Mouse (Mus musculus) forebrain, postnatal 0 days (tissue): ENCODE results near the gene Olfr685. TPM values are rescaled to one million over a fixed set of nuclear protein-coding genes. Genes with fewer than 3 reads are reported as not detected.

Experiments
- ATAC-seq: fragments of 200-750 bp; cut with Nextera tagmentation; 2 replicates; pipeline ENCODE4 v1.8.0; 2017; ENCODE audit warnings: mild to moderate bottlenecking, moderate library complexity
- DNase-seq: peaks from one replicate; pipeline ENCODE4 v3.0.0-alpha.2; 2015
- H3K27ac ChIP-seq: fragments of 300-500 bp; sonication (generic); 2 replicates; pipeline ENCODE4 v1.5.1; 2014; ENCODE audit warnings: low read depth, mild to moderate bottlenecking, antibody characterized with exemption, low read length, moderate library complexity, mixed read lengths
- H3K27me3 ChIP-seq: fragments of 300-500 bp; sonication (generic); 2 replicates; pipeline ENCODE4 v1.6.1; 2014; ENCODE audit warnings: mild to moderate bottlenecking, low read length, mixed read lengths; ENCODE audit not compliant: insufficient read depth
- H3K36me3 ChIP-seq: fragments of 300-500 bp; sonication (generic); 2 replicates; pipeline ENCODE4 v1.6.1; 2014; ENCODE audit warnings: mild to moderate bottlenecking, moderate library complexity; ENCODE audit not compliant: insufficient read depth
- H3K4me1 ChIP-seq: fragments of 300-500 bp; sonication (generic); 2 replicates; pipeline ENCODE4 v1.6.1; 2014; ENCODE audit warnings: antibody characterized with exemption; ENCODE audit not compliant: insufficient read depth
- H3K4me2 ChIP-seq: fragments of 300-500 bp; sonication (generic); 2 replicates; pipeline ENCODE4 v1.6.1; 2014; ENCODE audit warnings: low read depth, mild to moderate bottlenecking, moderate library complexity
- H3K4me3 ChIP-seq: fragments of 300-500 bp; sonication (generic); 2 replicates; pipeline ENCODE4 v1.5.1; 2014; ENCODE audit warnings: low read depth, low read length, mixed read lengths
- H3K9ac ChIP-seq: fragments of 300-500 bp; sonication (generic); 2 replicates; pipeline ENCODE4 v1.6.1; 2014; ENCODE audit warnings: mild to moderate bottlenecking
- H3K9me3 ChIP-seq: fragments of 300-500 bp; sonication (generic); 2 replicates; pipeline ENCODE4 v1.6.1; 2016; ENCODE audit warnings: low read length
- CTCF ChIP-seq: sonication (generic); IDR thresholded peaks from 2 replicates; pipeline ENCODE4 v1.5.1; 2016; ENCODE audit warnings: antibody characterized with exemption, control low read depth, low read depth
- WGBS: fragments of 180-500 bp; shearing (Covaris S2); extraction: QIAGEN DNeasy Blood & Tissue Kit; methylation state at CpG from one replicate; pipeline ENCODE4 v1.1.7; 2014; 5-methylcytosine and 5-hydroxymethylcytosine counted together
- polyA plus RNA-seq: library from polyadenylated mRNA; unstranded; fragments of >200 nt; fragmentation: Nextera tagmentation; extraction: Ambion mirVana; gene quantifications from 2 replicates; pipeline ENCODE4 v1.2.1, GENCODE M21; 2015
- total RNA-seq: library from RNA; depleted of rRNA; stranded (reverse); fragments of >200 nt; gene quantifications from 2 replicates; pipeline ENCODE4 v1.2.3, GENCODE M21; 2014; rRNA removed

Olfr685 gene
- total RNA-seq, result not detected in 2 replicates
- not detected in 2 replicates for polyA plus RNA-seq

DNA sequence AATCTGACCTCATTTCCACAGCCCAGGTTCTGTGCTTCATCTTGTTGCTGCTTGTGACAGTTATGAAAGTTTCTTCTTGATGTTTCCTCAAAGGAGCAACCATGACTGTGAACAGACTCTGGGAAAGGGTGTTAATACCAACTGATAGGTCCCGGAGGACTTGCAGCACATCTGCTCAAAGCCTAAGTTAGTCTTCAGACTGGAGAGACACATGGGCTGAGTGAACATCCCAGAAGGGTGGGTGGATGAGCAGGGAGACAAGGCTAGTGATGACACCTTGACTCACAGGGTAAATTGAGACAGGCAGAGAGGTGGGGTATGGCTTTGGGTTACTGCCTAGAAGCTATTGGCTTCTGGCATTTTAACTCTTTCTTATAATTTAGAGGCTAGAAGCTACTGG lies at the start of gene Olfr685:
Gene Olfr685, minus strand, starts transcription at position 101 of the 400 bp plus-strand sequence.
- no peak within 1 kb of the TSS for H3K9ac ChIP-seq
- H3K4me3 ChIP-seq, result no peak within 1 kb of the TSS
- no peaks in the 10 kb centered on the region for H3K36me3 ChIP-seq
- no peaks in the 10 kb centered on the region for H3K27me3 ChIP-seq
- H3K27ac ChIP-seq, result no peak within 1 kb of the TSS
- no peaks in the 10 kb centered on the region for H3K9me3 ChIP-seq
- no peak for TF ChIP-seq CTCF
- H3K4me2 ChIP-seq, result no peak within 1 kb of the TSS
- ATAC-seq, result no peak
- 91% methylated on average over 1 of the region's 1 CpGs for WGBS
- H3K4me1 ChIP-seq, result no peaks in the 10 kb centered on the region
- DNase-seq, result no peak

DNA sequence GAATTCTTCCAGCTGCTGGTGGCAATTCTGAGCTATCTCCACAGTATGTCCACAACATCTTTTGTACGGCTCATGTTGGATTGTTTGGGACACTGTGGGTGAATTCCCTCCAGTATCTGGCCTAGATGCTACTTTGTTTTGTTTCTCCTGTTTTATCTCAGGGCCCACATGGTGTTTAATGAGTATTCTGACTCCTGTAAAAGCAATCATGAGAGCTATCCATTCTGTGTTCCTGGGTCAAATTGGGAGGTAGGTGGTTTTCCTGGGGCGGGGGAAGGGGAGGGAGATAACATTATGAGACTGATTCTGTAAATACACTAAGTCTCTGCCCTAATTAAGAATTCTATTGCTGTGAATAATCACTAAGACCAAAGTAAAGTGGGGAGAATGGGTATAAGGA lies 43.6 kb upstream of the Olfr685 start:
- Histone ChIP-seq H3K9me3 (no peaks in the 10 kb centered on the region), H3K27ac (no peak overlapping the region), H3K36me3 (no peaks in the 10 kb centered on the region), H3K27me3 (no peaks in the 10 kb centered on the region), H3K9ac (no peak overlapping the region), H3K4me2 (no peak overlapping the region), H3K4me1 (no peaks in the 10 kb centered on the region), H3K4me3 (no peak overlapping the region)
- no peak for DNase-seq
- 91% methylated on average over 2 of the region's 2 CpGs for WGBS
- ATAC-seq, result no peak
- TF ChIP-seq CTCF, result no peak

DNA sequence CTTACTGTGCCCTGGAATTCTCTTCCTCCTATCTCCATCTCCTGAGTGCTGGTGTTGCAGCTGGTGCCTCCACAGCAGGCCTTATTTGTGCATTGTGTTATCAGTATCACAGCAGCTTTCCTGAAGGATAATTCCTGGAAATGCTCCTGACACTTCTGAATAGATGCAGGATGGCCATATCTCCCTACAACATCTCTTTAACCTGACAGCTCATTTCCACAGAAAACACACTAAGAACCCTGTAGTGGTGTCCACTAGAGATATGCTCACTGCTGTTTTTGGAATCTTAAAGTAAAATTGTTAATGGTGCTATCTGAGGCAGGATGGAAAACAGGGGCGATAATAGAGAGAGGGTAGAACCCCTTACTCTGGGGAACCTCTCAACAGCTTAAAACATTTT lies 42.3 kb upstream of the Olfr685 start:
- DNase-seq (no peak), ATAC-seq (no peak)
- no peaks in the 10 kb centered on the region for H3K36me3 ChIP-seq
- H3K27ac ChIP-seq, result no peak overlapping the region
- no peak overlapping the region for H3K4me3 ChIP-seq
- no peaks in the 10 kb centered on the region for H3K9me3 ChIP-seq
- no peak overlapping the region for H3K9ac ChIP-seq
- no peaks in the 10 kb centered on the region for H3K4me1 ChIP-seq
- 93% methylated on average over 1 of the region's 1 CpGs for WGBS
- no peaks in the 10 kb centered on the region for H3K27me3 ChIP-seq
- TF ChIP-seq CTCF, result no peak
- no peak overlapping the region for H3K4me2 ChIP-seq

GRCm38 (mm10) chr7:105226703-105227102 lies 40.9 kb upstream of the Olfr685 start:
- H3K36me3 ChIP-seq, result no peaks in the 10 kb centered on the region
- no peak for DNase-seq
- no peak overlapping the region for H3K9ac ChIP-seq
- no peaks in the 10 kb centered on the region for H3K27me3 ChIP-seq
- H3K4me1 ChIP-seq, result no peaks in the 10 kb centered on the region
- H3K4me2 ChIP-seq, result no peak overlapping the region
- no peak overlapping the region for H3K27ac ChIP-seq
- no peak overlapping the region for H3K4me3 ChIP-seq
- no peaks in the 10 kb centered on the region for H3K9me3 ChIP-seq
- TF ChIP-seq CTCF, result no peak
- no peak for ATAC-seq

- H3K9me3 ChIP-seq, result no peaks in the 10 kb centered on the region
- H3K27ac ChIP-seq, result no peak overlapping the region
- no peaks in the 10 kb centered on the region for H3K36me3 ChIP-seq
- ATAC-seq (no peak), DNase-seq (no peak)
- H3K4me3 ChIP-seq, result no peak overlapping the region
- no peak overlapping the region for H3K9ac ChIP-seq
- peak; percentile 18; the same call in 1 of the 2 replicates for TF ChIP-seq CTCF
- H3K4me2 ChIP-seq, result no peak overlapping the region
- H3K27me3 ChIP-seq, result no peaks in the 10 kb centered on the region
- no peaks in the 10 kb centered on the region for H3K4me1 ChIP-seq
Observed at GRCm38 (mm10) chr7:105226072-105226471, 40.3 kb upstream of the Olfr685 start.

GRCm38 (mm10) chr7:105218281-105218680 lies 32.5 kb upstream of the Olfr685 start:
- Histone ChIP-seq H3K4me3 (no peak overlapping the region), H3K27me3 (no peaks in the 10 kb centered on the region), H3K36me3 (no peaks in the 10 kb centered on the region), H3K4me2 (no peak overlapping the region), H3K9me3 (no peaks in the 10 kb centered on the region), H3K9ac (no peak overlapping the region), H3K4me1 (no peaks in the 10 kb centered on the region), H3K27ac (no peak overlapping the region)
- no peak for TF ChIP-seq CTCF
- 75% methylated on average over 4 of the region's 4 CpGs for WGBS
- ATAC-seq, result no peak
- no peak for DNase-seq

GRCm38 (mm10) chr7:105214761-105215160 lies 28.9 kb upstream of the Olfr685 start:
- Histone ChIP-seq H3K4me2 (no peak overlapping the region), H3K4me3 (no peak overlapping the region), H3K27me3 (no peaks in the 10 kb centered on the region), H3K9me3 (no peaks in the 10 kb centered on the region), H3K9ac (no peak overlapping the region), H3K36me3 (no peaks in the 10 kb centered on the region), H3K27ac (no peak overlapping the region), H3K4me1 (no peaks in the 10 kb centered on the region)
- 30% methylated on average over 1 of the region's 1 CpGs for WGBS
- peak; percentile 2 for DNase-seq
- peak; percentile 40 for ATAC-seq
- no peak for TF ChIP-seq CTCF

DNA sequence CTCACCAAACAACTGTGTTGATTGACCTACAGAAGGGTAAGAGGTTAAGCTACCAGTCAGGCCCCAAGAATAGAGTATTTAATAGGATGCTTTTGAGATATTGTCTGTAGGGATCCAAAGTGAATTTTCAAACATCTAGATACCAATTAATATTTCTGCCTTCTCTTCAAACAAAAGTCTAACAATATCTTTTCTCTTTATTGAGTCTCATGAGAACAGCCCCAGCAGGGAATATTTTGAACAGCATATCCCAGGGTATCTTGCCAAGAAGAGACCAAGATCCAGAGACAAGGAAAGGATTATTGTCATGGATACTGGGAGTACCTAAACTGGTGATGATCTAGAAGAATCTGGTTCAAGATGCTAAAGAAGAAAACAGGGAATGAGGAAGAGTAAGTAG lies 21.6 kb upstream of the Olfr685 start, which contains the start of gene Olfr686:
Gene Olfr686, minus strand, starts transcription at position 101 of the 400 bp plus-strand sequence.
- Histone ChIP-seq H3K9me3 (no peaks in the 10 kb centered on the region), H3K4me2 (no peak within 1 kb of the TSS), H3K27me3 (no peaks in the 10 kb centered on the region), H3K4me3 (no peak within 1 kb of the TSS), H3K9ac (no peak within 1 kb of the TSS), H3K36me3 (no peaks in the 10 kb centered on the region), H3K4me1 (no peaks in the 10 kb centered on the region), H3K27ac (no peak within 1 kb of the TSS)
- ATAC-seq (no peak), DNase-seq (no peak)
- TF ChIP-seq CTCF, result no peak
